ENCODE assay signal across 23 mouse cellular contexts in the genomic region with DNA sequence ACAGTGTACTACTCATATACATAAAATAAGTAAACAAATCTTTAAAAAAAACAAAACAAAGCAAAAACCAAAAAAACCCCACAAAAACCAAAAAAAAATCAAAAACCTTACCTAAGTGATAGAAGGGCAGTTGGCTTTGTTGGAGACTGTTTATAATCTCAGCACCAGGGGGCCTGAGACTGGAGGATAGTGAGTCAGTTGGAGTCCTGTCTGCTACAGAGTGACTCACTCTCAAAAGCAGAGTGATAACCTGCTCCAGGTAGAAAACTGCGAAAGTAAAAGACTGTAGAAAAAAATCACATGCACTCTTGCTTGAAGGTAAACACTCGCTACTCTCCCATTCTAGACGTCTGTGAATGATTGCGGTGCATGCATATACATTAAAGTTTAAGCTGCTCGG. TPM values are rescaled to one million over a fixed set of nuclear protein-coding genes. Genes with fewer than 3 reads are reported as not detected.
DNase-seq lines count a peak whose midpoint lies in the region; ATAC-seq and TF ChIP-seq lines count a peak whose summit lies in the region.
"Had no signal": no experiment of that assay in that cellular context is flagged by ENCODE, and none has a peak within 500 bp of the region (broad histone marks: within the 10 kb centered on the region; RNA-seq: fewer than 3 reads in every experiment).

No protein-coding gene starts in this region.

- H3K4me1 ChIP-seq in lung, postnatal 0 days (ENCODE audit: insufficient read depth, low read depth, low read length), result peaks cover 8% of the 10 kb centered on the region
- H3K4me1 ChIP-seq in brown adipose tissue, adult 24 weeks (ENCODE audit: control insufficient read depth, insufficient read depth, insufficient read length, low read length), result peaks cover 28% of the 10 kb centered on the region
- no peaks in the 10 kb centered on the region for H3K4me1 ChIP-seq in hindbrain, embryonic 14.5 days (replicated peaks; ENCODE audit: control insufficient read depth, insufficient read depth, low read length)
- H3K4me1 ChIP-seq: forebrain, embryonic 12.5 days; forebrain, embryonic 15.5 days; hindbrain, embryonic 12.5 days had no signal

- H3K4me3 ChIP-seq in lung, postnatal 0 days (ENCODE audit: low read depth, low read length), result no peak overlapping the region
- no peak overlapping the region for H3K4me3 ChIP-seq in brown adipose tissue, adult 24 weeks (ENCODE audit: insufficient read depth, low read depth, low read length)
- H3K4me3 ChIP-seq in hindbrain, embryonic 14.5 days (replicated peaks; ENCODE audit: low read length), result no peak overlapping the region
- H3K4me3 ChIP-seq: embryonic facial prominence, embryonic 12.5 days; embryonic facial prominence, embryonic 15.5 days; forebrain, embryonic 12.5 days; forebrain, embryonic 15.5 days; gastrocnemius, adult 2 months; hindbrain, embryonic 12.5 days had no signal

- no peak overlapping the region for H3K27ac ChIP-seq in lung, postnatal 0 days (ENCODE audit: low read length)
- 0 out of 2 replicates have a peak overlapping the region, but pooled peaks have one; percentile 30 for H3K27ac ChIP-seq in brown adipose tissue, adult 24 weeks (replicated peaks; ENCODE audit: low read depth, low read length)
- H3K27ac ChIP-seq in hindbrain, embryonic 14.5 days, result no peak overlapping the region
- H3K27ac ChIP-seq: embryonic facial prominence, embryonic 12.5 days; embryonic facial prominence, embryonic 15.5 days; forebrain, embryonic 12.5 days; forebrain, embryonic 15.5 days; gastrocnemius, adult 2 months; hindbrain, embryonic 12.5 days had no signal

- no peak for DNase-seq in lung, postnatal 0 days (ENCODE audit: low spot score)
- DNase-seq in lung, adult 18-20 months, result no peak
- peak; percentile 44 for DNase-seq in NIH3T3 (ENCODE audit: low read depth)
- DNase-seq in hindbrain, embryonic 14.5 days (ENCODE audit: low spot score), result no peak
- DNase-seq in frontal cortex, postnatal 10 days (ENCODE audit: low spot score in 2 of 2), result no peak
- DNase-seq: adrenal gland, postnatal 10 days; adrenal gland, postnatal 36 days; cerebellum, adult 11 months; cerebellum, adult 2 months; cerebellum, adult 9-11 months; cerebellum, postnatal 25 days; gastrocnemius, adult 2 months; gastrocnemius, postnatal 14 days had no signal

- WGBS in lung, postnatal 0 days, result 48% methylated on average over 5 of the region's 5 CpGs
- 93% methylated on average over 5 of the region's 5 CpGs for WGBS in hindbrain, embryonic 14.5 days

- no peak for TF ChIP-seq EP300 in lung, postnatal 0 days (IDR thresholded peaks at IDR 0.05)

- H3K36me3 ChIP-seq in lung, postnatal 0 days (ENCODE audit: insufficient read depth, low read length), result no peaks in the 10 kb centered on the region
- no peaks in the 10 kb centered on the region for H3K36me3 ChIP-seq in hindbrain, embryonic 14.5 days (replicated peaks; ENCODE audit: control insufficient read depth, insufficient read depth)
- H3K36me3 ChIP-seq: embryonic facial prominence, embryonic 12.5 days; embryonic facial prominence, embryonic 15.5 days; forebrain, embryonic 12.5 days; forebrain, embryonic 15.5 days; G1E; hindbrain, embryonic 12.5 days had no signal

- ATAC-seq in lung, postnatal 0 days, result no peak
- ATAC-seq in hindbrain, embryonic 14.5 days (ENCODE audit: low FRiP score), result no peak
- ATAC-seq: forebrain, embryonic 15.5 days; hindbrain, embryonic 16.5 days; intestine, embryonic 16.5 days had no signal

- no peaks in the 10 kb centered on the region for H3K9me3 ChIP-seq in lung, postnatal 0 days (ENCODE audit: low read length)
- H3K9me3 ChIP-seq in hindbrain, embryonic 14.5 days (ENCODE audit: control insufficient read depth, low read length), result peaks cover 6% of the 10 kb centered on the region
- H3K9me3 ChIP-seq: embryonic facial prominence, embryonic 15.5 days; forebrain, embryonic 15.5 days had no signal

- peak; percentile 30 for TF ChIP-seq CTCF in lung, postnatal 0 days (IDR thresholded peaks at IDR 0.05)

- no peak overlapping the region for H3K9ac ChIP-seq in lung, postnatal 0 days (replicated peaks; ENCODE audit: low read depth)
- H3K9ac ChIP-seq in hindbrain, embryonic 14.5 days, result no peak overlapping the region
- H3K9ac ChIP-seq: embryonic facial prominence, embryonic 12.5 days; embryonic facial prominence, embryonic 15.5 days; forebrain, embryonic 12.5 days; forebrain, embryonic 15.5 days; hindbrain, embryonic 12.5 days had no signal

- no peaks in the 10 kb centered on the region for H3K27me3 ChIP-seq in lung, postnatal 0 days (replicated peaks; ENCODE audit: insufficient read depth, low read length)
- H3K27me3 ChIP-seq in hindbrain, embryonic 14.5 days (ENCODE audit: control insufficient read depth, insufficient read depth, low read length), result peaks cover under 1% of the 10 kb centered on the region; the same call in 1 of the 2 replicates
- H3K27me3 ChIP-seq: embryonic facial prominence, embryonic 15.5 days; forebrain, embryonic 15.5 days had no signal

- H3K4me2 ChIP-seq in lung, postnatal 0 days (replicated peaks; ENCODE audit: low read depth, low read length), result no peak overlapping the region
- H3K4me2 ChIP-seq in hindbrain, embryonic 14.5 days (replicated peaks), result no peak overlapping the region
- H3K4me2 ChIP-seq: embryonic facial prominence, embryonic 12.5 days; embryonic facial prominence, embryonic 15.5 days; forebrain, embryonic 12.5 days; forebrain, embryonic 15.5 days; heart, embryonic 11.5 days; hindbrain, embryonic 12.5 days had no signal

RNA-seq across cellular contexts. Expression of gene F11r, which starts 7.7 kb away (rescaled TPM):
- polyA plus RNA-seq in lung, postnatal 0 days (2015; fragmentation: Nextera tagmentation; extraction: Ambion mirVana), result 177 and 239 TPM in 2 replicates
- polyA plus RNA-seq in brown adipose tissue, adult 24 weeks (2012; ENCODE audit: insufficient read depth, insufficient read length, missing spikeins), result 42.9 and 45.1 TPM in 2 replicates
- polyA plus RNA-seq in hindbrain, embryonic 14.5 days (2014; fragmentation: Nextera tagmentation; extraction: Ambion mirVana), result 12.8 and 14.0 TPM in 2 replicates
- polyA plus RNA-seq: G1E had no signal

RNA-seq across cellular contexts. Expression of gene Tstd1, which starts 26.4 kb away (rescaled TPM):
- 7.1 and 7.8 TPM in 2 replicates for polyA plus RNA-seq in lung, postnatal 0 days (2015; fragmentation: Nextera tagmentation; extraction: Ambion mirVana)
- polyA plus RNA-seq in brown adipose tissue, adult 24 weeks (2012; ENCODE audit: insufficient read depth, insufficient read length, missing spikeins), result not detected in 2 replicates
- 2.4 and 3.1 TPM in 2 replicates for polyA plus RNA-seq in hindbrain, embryonic 14.5 days (2014; fragmentation: Nextera tagmentation; extraction: Ambion mirVana)

RNA-seq across cellular contexts. Expression of gene Usf1, which starts 33.9 kb away (rescaled TPM):
- 66.4 and 67.7 TPM in 2 replicates for polyA plus RNA-seq in lung, postnatal 0 days (2015; fragmentation: Nextera tagmentation; extraction: Ambion mirVana)
- 13.1 and 18.2 TPM in 2 replicates for polyA plus RNA-seq in brown adipose tissue, adult 24 weeks (2012; ENCODE audit: insufficient read depth, insufficient read length, missing spikeins)
- polyA plus RNA-seq in hindbrain, embryonic 14.5 days (2014; fragmentation: Nextera tagmentation; extraction: Ambion mirVana), result 166 and 175 TPM in 2 replicates

RNA-seq across cellular contexts. Expression of gene Arhgap30, which starts 56.3 kb away (rescaled TPM):
- 3.5 and 4.1 TPM in 2 replicates for polyA plus RNA-seq in lung, postnatal 0 days (2015; fragmentation: Nextera tagmentation; extraction: Ambion mirVana)
- 2.1 and 3.0 TPM in 2 replicates for polyA plus RNA-seq in brown adipose tissue, adult 24 weeks (2012; ENCODE audit: insufficient read depth, insufficient read length, missing spikeins)
- 0.31 and 0.71 TPM in 2 replicates for polyA plus RNA-seq in hindbrain, embryonic 14.5 days (2014; fragmentation: Nextera tagmentation; extraction: Ambion mirVana)

RNA-seq across cellular contexts. Expression of gene Alyref2, which starts 58.2 kb away (rescaled TPM):
- 13.7 and 14.8 TPM in 2 replicates for polyA plus RNA-seq in lung, postnatal 0 days (2015; fragmentation: Nextera tagmentation; extraction: Ambion mirVana)
- polyA plus RNA-seq in brown adipose tissue, adult 24 weeks (2012; ENCODE audit: insufficient read depth, insufficient read length, missing spikeins), result 2.7 and 3.0 TPM in 2 replicates
- polyA plus RNA-seq in hindbrain, embryonic 14.5 days (2014; fragmentation: Nextera tagmentation; extraction: Ambion mirVana), result 23.0 and 29.8 TPM in 2 replicates
